Mouse (Mus musculus): ENCODE measurements around the gene Zfp36l2.
"Not testable (repeated sequence)": the region's sequence is repeated elsewhere in the genome, so short reads cannot be mapped to it uniquely, and the experiment has no call there.

Zfp36l2 gene

GRCm38 (mm10) chr17:84187727-84188373 is at the start of gene Zfp36l2:
TSS of gene Zfp36l2 (minus strand) at chr17:84187947.
- peak; percentile 94 for DNase-seq (ENCODE audit: low read depth, low spot score)

DNA sequence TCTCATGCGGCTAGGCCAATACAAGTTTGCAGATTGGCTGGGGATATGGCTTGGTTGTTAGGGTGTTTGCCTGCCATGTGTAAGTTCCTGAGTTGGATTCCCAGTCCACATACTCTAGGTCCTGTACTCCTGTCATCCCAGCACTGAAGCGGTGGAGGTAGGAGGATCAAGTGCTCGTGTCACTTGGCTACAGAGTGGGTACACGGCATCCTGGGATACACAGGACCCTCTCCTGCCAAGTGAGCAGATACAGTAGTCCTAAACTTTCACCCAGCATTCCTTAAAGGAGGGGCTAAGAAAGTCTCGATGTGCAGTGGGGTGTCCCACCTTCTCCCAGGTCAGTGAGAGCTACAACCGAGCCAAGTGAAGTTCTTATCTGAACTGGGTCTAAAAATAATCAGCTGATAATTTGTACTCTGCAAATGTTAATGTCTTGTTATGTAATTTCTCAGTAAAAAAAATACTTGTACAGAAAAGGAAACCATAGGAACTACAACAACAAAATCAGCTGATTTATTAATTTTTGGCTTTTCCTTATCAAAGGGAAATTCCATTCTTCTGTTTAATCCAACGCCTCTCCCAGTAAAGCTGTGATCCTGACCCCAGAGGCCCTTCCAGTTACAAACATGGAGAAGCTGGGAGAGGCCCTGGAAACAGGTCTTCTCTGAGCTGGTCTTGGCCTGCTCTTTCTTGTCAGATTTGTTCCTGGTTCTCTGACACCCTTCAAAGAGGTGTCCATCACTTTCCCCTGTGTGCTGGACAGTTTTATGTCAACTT is 49.2 kb upstream of the Zfp36l2 start:
- DNase-seq (ENCODE audit: low read depth, low spot score) = no peak

DNA sequence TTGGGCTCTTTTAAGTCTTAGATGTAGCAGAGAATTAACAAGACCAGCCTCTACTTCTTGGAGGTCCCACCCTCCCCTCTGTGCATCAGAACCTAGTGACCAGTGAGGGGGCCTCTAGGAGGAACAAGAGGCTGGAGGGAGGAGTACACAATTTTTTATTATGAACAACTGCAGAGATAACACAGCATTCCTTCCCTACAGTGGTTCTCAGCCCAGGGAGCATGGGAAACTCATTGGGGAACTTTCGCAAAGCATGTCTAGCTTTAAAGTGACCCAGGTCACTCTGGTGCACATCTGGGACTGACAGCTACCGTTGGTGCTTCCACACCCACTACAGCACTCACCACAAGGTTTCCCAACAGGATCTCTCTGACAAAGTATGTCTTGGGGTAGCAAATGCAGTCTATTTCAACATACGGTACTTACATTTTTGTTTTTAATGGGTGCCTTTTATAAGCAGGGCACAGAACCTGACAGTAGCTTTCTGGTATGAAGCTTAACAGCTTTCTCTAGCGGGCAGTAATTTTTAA is 47.7 kb upstream of the Zfp36l2 start:
- no peak for DNase-seq (ENCODE audit: low read depth, low spot score)

GRCm38 (mm10) chr17:84234785-84235184 is 47.0 kb upstream of the Zfp36l2 start:
- not testable (repeated sequence) for DNase-seq (ENCODE audit: low read depth, low spot score)

- no peak for DNase-seq (ENCODE audit: low read depth, low spot score)
Measured at GRCm38 (mm10) chr17:84233758-84234157, 46.0 kb upstream of the Zfp36l2 start.

GRCm38 (mm10) chr17:84231361-84231760 is 43.6 kb upstream of the Zfp36l2 start:
- no peak for DNase-seq (ENCODE audit: low read depth, low spot score)

- no peak for DNase-seq (ENCODE audit: low read depth, low spot score)
Measured at GRCm38 (mm10) chr17:84228223-84228622, 40.5 kb upstream of the Zfp36l2 start.

GRCm38 (mm10) chr17:84226681-84227080 is 38.9 kb upstream of the Zfp36l2 start:
- no peak for DNase-seq (ENCODE audit: low read depth, low spot score)

DNA sequence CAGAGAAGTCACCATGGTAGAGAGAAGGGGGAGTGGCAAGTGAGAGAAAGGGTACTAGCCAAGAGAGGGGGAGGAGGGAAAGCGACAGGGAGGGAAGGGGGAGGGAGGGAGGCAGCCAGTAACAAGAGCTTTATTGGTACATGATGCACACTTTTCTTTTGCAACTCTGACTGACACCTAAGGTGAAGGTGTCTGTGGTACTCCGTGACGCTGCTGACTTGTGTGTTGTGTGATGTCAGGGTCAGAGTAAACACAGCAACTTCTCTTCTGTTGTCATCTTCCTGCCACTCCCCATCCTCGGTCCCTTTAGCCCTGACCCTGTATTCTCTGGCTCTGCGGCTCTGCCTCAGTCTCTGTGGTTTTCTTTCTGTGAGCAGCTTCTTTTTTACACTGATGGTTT is 38.5 kb upstream of the Zfp36l2 start:
- DNase-seq (ENCODE audit: low read depth, low spot score) = no peak

- DNase-seq (ENCODE audit: low read depth, low spot score) = no peak
Measured at GRCm38 (mm10) chr17:84224217-84224887, 36.6 kb upstream of the Zfp36l2 start.

DNA sequence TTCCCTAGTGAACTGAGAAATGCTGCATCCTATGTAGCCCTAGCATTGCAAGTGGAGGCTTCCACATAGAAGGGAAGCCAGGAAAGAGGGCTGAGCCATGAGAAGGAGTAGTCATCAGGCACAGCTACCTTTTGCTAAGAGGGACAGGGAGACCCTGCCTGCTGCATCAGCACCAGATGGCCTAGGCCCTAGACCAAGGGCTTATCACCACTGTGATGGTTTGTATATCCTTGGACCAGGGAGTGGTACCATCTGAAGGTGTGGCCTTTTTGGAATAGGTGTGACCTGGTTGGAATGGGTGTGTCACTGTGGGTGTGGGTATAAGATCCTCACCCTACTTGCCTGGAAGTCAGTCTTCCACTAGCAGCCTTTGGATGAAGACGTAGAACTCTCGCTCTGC is 31.1 kb upstream of the Zfp36l2 start:
- DNase-seq (ENCODE audit: low read depth, low spot score) = not testable (repeated sequence)

DNA sequence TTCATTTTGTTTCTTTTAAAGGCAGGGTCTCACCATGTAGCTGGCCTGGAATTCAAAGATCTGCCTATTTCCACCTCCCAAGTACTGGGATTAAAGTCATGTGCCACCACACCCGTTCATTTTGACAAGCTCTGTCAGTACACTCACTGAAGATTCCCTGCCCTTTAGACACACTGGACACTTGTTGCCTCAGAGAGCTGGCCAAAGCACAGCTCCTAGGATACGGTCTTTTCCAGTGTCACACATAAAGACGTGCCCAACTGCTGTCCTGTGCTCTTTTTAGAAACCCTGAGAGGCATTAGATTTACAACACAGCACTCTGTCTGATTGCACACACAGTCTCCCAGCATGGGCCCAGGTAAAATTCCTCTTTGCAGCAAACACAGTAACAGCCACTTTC is 29.9 kb upstream of the Zfp36l2 start:
- no peak for DNase-seq (ENCODE audit: low read depth, low spot score)

- no peak for DNase-seq (ENCODE audit: low read depth, low spot score)
Measured at GRCm38 (mm10) chr17:84215264-84215960, 27.7 kb upstream of the Zfp36l2 start.

GRCm38 (mm10) chr17:84213464-84213863 is 25.7 kb upstream of the Zfp36l2 start:
- DNase-seq (ENCODE audit: low read depth, low spot score) = no peak

DNA sequence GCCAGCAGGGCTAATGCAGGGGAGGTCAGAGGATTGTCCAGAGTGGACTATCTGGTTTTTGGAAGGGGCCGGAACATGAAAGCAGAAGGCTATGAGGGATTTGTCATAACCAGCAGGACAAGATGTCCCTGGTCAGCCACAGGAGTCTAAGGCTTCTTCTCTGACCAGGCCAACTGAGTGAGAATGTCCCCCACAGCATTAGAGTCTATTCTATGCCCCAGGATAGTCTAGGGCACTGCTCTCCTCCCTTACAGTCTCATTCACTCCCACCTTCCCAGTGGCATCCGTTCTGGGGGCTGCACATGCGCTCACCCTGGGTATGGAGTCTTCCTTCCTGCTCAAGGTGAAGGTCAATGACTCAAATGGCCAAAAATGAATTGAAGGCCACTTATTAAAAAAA is 19.9 kb upstream of the Zfp36l2 start:
- no peak for DNase-seq (ENCODE audit: low read depth, low spot score)

- DNase-seq (ENCODE audit: low read depth, low spot score) = peak; percentile 38
Measured at GRCm38 (mm10) chr17:84206239-84206638, 18.5 kb upstream of the Zfp36l2 start.

- no peak for DNase-seq (ENCODE audit: low read depth, low spot score)
Measured at GRCm38 (mm10) chr17:84204962-84205361, 17.2 kb upstream of the Zfp36l2 start.

DNA sequence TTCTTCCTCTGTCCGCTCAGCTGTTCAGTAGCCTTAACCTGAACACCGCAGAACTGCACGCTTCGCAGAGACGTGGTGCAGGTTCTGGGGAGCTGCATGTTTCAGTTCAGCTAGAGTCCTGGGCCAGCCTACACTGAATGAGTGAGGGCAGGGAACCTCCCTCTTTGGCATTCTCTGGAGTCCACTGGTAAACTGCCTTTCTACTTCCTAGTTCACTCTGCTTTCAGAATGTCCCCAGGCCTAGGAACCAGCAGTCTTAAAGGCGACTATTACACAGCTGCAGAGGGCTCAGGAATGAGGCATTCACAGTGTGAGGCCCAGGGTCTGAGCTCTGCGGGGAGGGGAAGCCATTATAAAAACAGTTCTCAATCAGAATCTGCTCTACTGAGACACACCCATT is 15.6 kb upstream of the Zfp36l2 start:
- DNase-seq (ENCODE audit: low read depth, low spot score) = peak; percentile 44

- no peak for DNase-seq (ENCODE audit: low read depth, low spot score)
Measured at GRCm38 (mm10) chr17:84201183-84201582, 13.4 kb upstream of the Zfp36l2 start.

GRCm38 (mm10) chr17:84197912-84198344 is 10.2 kb upstream of the Zfp36l2 start:
- no peak for DNase-seq (ENCODE audit: low read depth, low spot score)

- DNase-seq (ENCODE audit: low read depth, low spot score) = no peak
Measured at GRCm38 (mm10) chr17:84196329-84196728, 8.6 kb upstream of the Zfp36l2 start.

GRCm38 (mm10) chr17:84195835-84196234 is 8.1 kb upstream of the Zfp36l2 start:
- DNase-seq (ENCODE audit: low read depth, low spot score) = no peak
